Mouse (Mus musculus) midbrain, embryonic 14.5 days (tissue): ENCODE measurements at regions not wholly inside any gene's neighbourhood (a gene's known extent, or its start where the extent isn't known, plus 50 kb on each side); places are given as distances from the start of the nearest gene placed in this dataset.
A peak's percentile ranks its signal among the peaks of the same experiment; 100 is the strongest.

Experiments used
- ATAC-seq: fragments of 200-750 bp; cut with Nextera tagmentation; 2 replicates; pipeline ENCODE4 v1.8.0; 2017; ENCODE audit warnings: moderate number of reproducible peaks, moderate library complexity; ENCODE audit not compliant: low FRiP score, low TSS enrichment
- DNase-seq: peaks from one replicate; pipeline ENCODE4 v3.0.0-alpha.2; 2015
- H3K27ac ChIP-seq: fragments of 300-500 bp; sonication (generic); replicated peaks from 2 replicates; pipeline ENCODE4 v1.5.1; 2014; ENCODE audit warnings: mild to moderate bottlenecking, low read depth, low read length, moderate library complexity
- H3K27me3 ChIP-seq: fragments of 300-500 bp; sonication (generic); 2 replicates; pipeline ENCODE4 v1.6.1; 2014; ENCODE audit warnings: low read length, control low read depth, mixed read lengths; ENCODE audit not compliant: control insufficient read depth, insufficient read depth
- H3K36me3 ChIP-seq: fragments of 300-500 bp; sonication (generic); 2 replicates; pipeline ENCODE4 v1.6.1; 2014; ENCODE audit warnings: low read length, control low read depth; ENCODE audit not compliant: control insufficient read depth, insufficient read depth
- H3K4me1 ChIP-seq: fragments of 300-500 bp; sonication (generic); 2 replicates; pipeline ENCODE4 v1.6.1; 2014; ENCODE audit warnings: mild to moderate bottlenecking, antibody characterized with exemption, low read length, control low read depth; ENCODE audit not compliant: control insufficient read depth, insufficient read depth
- H3K4me2 ChIP-seq: fragments of 300-500 bp; sonication (generic); 2 replicates; pipeline ENCODE4 v1.6.1; 2014; ENCODE audit warnings: mild to moderate bottlenecking, low read length, moderate library complexity
- H3K4me3 ChIP-seq: fragments of 300-500 bp; sonication (generic); replicated peaks from 2 replicates; pipeline ENCODE4 v1.5.1; 2014; ENCODE audit warnings: low read depth, low read length
- H3K9ac ChIP-seq: fragments of 300-500 bp; sonication (generic); replicated peaks from 2 replicates; pipeline ENCODE4 v1.6.1; 2014; ENCODE audit warnings: mild to moderate bottlenecking, low read length, moderate library complexity
- H3K9me3 ChIP-seq: fragments of 300-500 bp; sonication (generic); 2 replicates; pipeline ENCODE4 v1.6.1; 2016; ENCODE audit warnings: low read length, control low read depth, mixed read lengths; ENCODE audit not compliant: control insufficient read depth
- WGBS: fragments of 180-500 bp; shearing (Covaris S2); extraction: QIAGEN DNeasy Blood & Tissue Kit; methylation state at CpG from one replicate; pipeline ENCODE4 v1.1.7; 2014; 5-methylcytosine and 5-hydroxymethylcytosine counted together

- WGBS, result 50% methylated on average over 2 of the region's 2 CpGs
- H3K9me3 ChIP-seq, result no peaks in the 10 kb centered on the region
- no peak overlapping the region for H3K4me2 ChIP-seq
- no peaks in the 10 kb centered on the region for H3K36me3 ChIP-seq
- H3K27ac ChIP-seq, result no peak overlapping the region
- H3K4me3 ChIP-seq, result no peak overlapping the region
- ATAC-seq (no peak), DNase-seq (peak; percentile 4)
- H3K4me1 ChIP-seq, result no peaks in the 10 kb centered on the region
- H3K27me3 ChIP-seq, result no peaks in the 10 kb centered on the region
- no peak overlapping the region for H3K9ac ChIP-seq
Measured at GRCm38 (mm10) chr9:82709411-82709983, 119.8 kb upstream of the Irak1bp1 start.

- Histone ChIP-seq H3K4me1 (no peaks in the 10 kb centered on the region), H3K36me3 (no peaks in the 10 kb centered on the region), H3K9me3 (no peaks in the 10 kb centered on the region), H3K27me3 (no peaks in the 10 kb centered on the region), H3K4me3 (no peak overlapping the region), H3K4me2 (no peak overlapping the region), H3K27ac (no peak overlapping the region), H3K9ac (no peak overlapping the region)
- WGBS, result 69% methylated on average over 12 of the region's 12 CpGs
- ATAC-seq, result no peak
- DNase-seq, result peak; percentile 4
Measured at GRCm38 (mm10) chr9:82709991-82710593, 119.2 kb upstream of the Irak1bp1 start.

- Histone ChIP-seq H3K9me3 (no peaks in the 10 kb centered on the region), H3K27me3 (no peaks in the 10 kb centered on the region), H3K9ac (no peak overlapping the region), H3K4me3 (no peak overlapping the region), H3K36me3 (no peaks in the 10 kb centered on the region), H3K27ac (no peak overlapping the region), H3K4me2 (no peak overlapping the region), H3K4me1 (no peaks in the 10 kb centered on the region)
- 58% methylated on average over 6 of the region's 6 CpGs for WGBS
- peak; percentile 19 for DNase-seq
- ATAC-seq, result peak; percentile 31; the same call in 1 of the 2 replicates
Measured at GRCm38 (mm10) chr9:82710945-82711516, 118.3 kb upstream of the Irak1bp1 start.

- H3K9me3 ChIP-seq, result no peaks in the 10 kb centered on the region
- H3K27ac ChIP-seq, result no peak overlapping the region
- DNase-seq, result no peak
- no peak for ATAC-seq
- no peak overlapping the region for H3K9ac ChIP-seq
- H3K4me1 ChIP-seq, result no peaks in the 10 kb centered on the region
- H3K4me2 ChIP-seq, result no peak overlapping the region
- no peak overlapping the region for H3K4me3 ChIP-seq
- WGBS, result 82% methylated on average over 3 of the region's 3 CpGs
- H3K36me3 ChIP-seq, result no peaks in the 10 kb centered on the region
- H3K27me3 ChIP-seq, result no peaks in the 10 kb centered on the region
Measured at GRCm38 (mm10) chr9:82712769-82713733, 116.3 kb upstream of the Irak1bp1 start.

- ATAC-seq (no peak), DNase-seq (no peak)
- H3K4me3 ChIP-seq, result no peak overlapping the region
- no peaks in the 10 kb centered on the region for H3K36me3 ChIP-seq
- H3K9ac ChIP-seq, result no peak overlapping the region
- 76% methylated on average over 3 of the region's 3 CpGs for WGBS
- no peaks in the 10 kb centered on the region for H3K27me3 ChIP-seq
- H3K9me3 ChIP-seq, result no peaks in the 10 kb centered on the region
- H3K27ac ChIP-seq, result no peak overlapping the region
- no peaks in the 10 kb centered on the region for H3K4me1 ChIP-seq
- no peak overlapping the region for H3K4me2 ChIP-seq
Measured at GRCm38 (mm10) chr9:82728652-82729051, 100.7 kb upstream of the Irak1bp1 start.

- no peaks in the 10 kb centered on the region for H3K27me3 ChIP-seq
- H3K4me2 ChIP-seq, result no peak overlapping the region
- ATAC-seq, result peak; percentile 27; the same call in 1 of the 2 replicates
Measured at GRCm38 (mm10) chr9:82729646-82730045, 99.7 kb upstream of the Irak1bp1 start.

GRCm38 (mm10) chr9:82733024-82733585, 96.2 kb upstream of the Irak1bp1 start:
- H3K9ac ChIP-seq, result no peak overlapping the region
- 95% methylated on average over 3 of the region's 3 CpGs for WGBS

More at GRCm38 (mm10) chr9:82729646-82730045, 99.7 kb upstream of the Irak1bp1 start:
- Histone ChIP-seq H3K36me3 (no peaks in the 10 kb centered on the region), H3K4me3 (no peak overlapping the region), H3K9me3 (no peaks in the 10 kb centered on the region), H3K9ac (no peak overlapping the region), H3K4me1 (no peaks in the 10 kb centered on the region), H3K27ac (no peak overlapping the region)
- WGBS, result 57% methylated on average over 4 of the region's 4 CpGs
- peak; percentile 30 for DNase-seq

GRCm38 (mm10) chr9:82734959-82735358, 94.4 kb upstream of the Irak1bp1 start:
- no peak overlapping the region for H3K9ac ChIP-seq
- WGBS, result 73% methylated on average over 2 of the region's 2 CpGs
- no peak for DNase-seq
- H3K4me3 ChIP-seq, result no peak overlapping the region
- H3K9me3 ChIP-seq, result no peaks in the 10 kb centered on the region
- ATAC-seq, result no peak
- H3K27me3 ChIP-seq, result no peaks in the 10 kb centered on the region
- H3K4me2 ChIP-seq, result no peak overlapping the region
- H3K36me3 ChIP-seq, result no peaks in the 10 kb centered on the region
- H3K4me1 ChIP-seq, result no peaks in the 10 kb centered on the region
- no peak overlapping the region for H3K27ac ChIP-seq

More at GRCm38 (mm10) chr9:82733024-82733585, 96.2 kb upstream of the Irak1bp1 start:
- Histone ChIP-seq H3K4me3 (no peak overlapping the region), H3K27ac (no peak overlapping the region), H3K27me3 (no peaks in the 10 kb centered on the region), H3K9me3 (no peaks in the 10 kb centered on the region), H3K4me2 (no peak overlapping the region), H3K36me3 (no peaks in the 10 kb centered on the region), H3K4me1 (no peaks in the 10 kb centered on the region)
- DNase-seq (no peak), ATAC-seq (no peak)
